Mouse (Mus musculus): ENCODE measurements around the gene Tbx4. TPM values are rescaled to one million over a fixed set of nuclear protein-coding genes. Genes with fewer than 3 reads are reported as not detected.

The Tbx4 gene
- 1 to 10 TPM; 3.0 to 4.4 TPM for total RNA-seq (2021)
- long read RNA-seq, experiment 1, partial matches to known transcripts, result 4 of 9 reads
- long read RNA-seq, experiment 1, other reads (novel, unspliced or antisense), result 2 of 9 reads
- long read RNA-seq, experiment 2, partial matches to known transcripts, result 0 of 10 reads
- long read RNA-seq, experiment 2, other reads (novel, unspliced or antisense), result 5 of 10 reads

GRCm38 (mm10) chr11:85885665-85886428 is at the start of gene Tbx4:
TSS of gene Tbx4 (plus strand) at chr11:85886422.
- DNase-seq, result peak; percentile 57

GRCm38 (mm10) chr11:85836523-85837290 is 49.5 kb upstream of the Tbx4 start:
- no peak for DNase-seq

- DNase-seq, result no peak
Measured at GRCm38 (mm10) chr11:85837291-85837647, 49.0 kb upstream of the Tbx4 start.

- no peak for DNase-seq
Measured at GRCm38 (mm10) chr11:85837648-85838423, 48.4 kb upstream of the Tbx4 start.

GRCm38 (mm10) chr11:85838424-85839257 is 47.6 kb upstream of the Tbx4 start:
- no peak for DNase-seq

GRCm38 (mm10) chr11:85839258-85840030 is 46.8 kb upstream of the Tbx4 start:
- no peak for DNase-seq

- DNase-seq, result no peak
Measured at GRCm38 (mm10) chr11:85840031-85840802, 46.0 kb upstream of the Tbx4 start.

GRCm38 (mm10) chr11:85840803-85841145 is 45.4 kb upstream of the Tbx4 start:
- no peak for DNase-seq

- no peak for DNase-seq
Measured at GRCm38 (mm10) chr11:85841211-85841681, 45.0 kb upstream of the Tbx4 start.

GRCm38 (mm10) chr11:85841980-85842379 is 44.2 kb upstream of the Tbx4 start:
- DNase-seq, result peak; percentile 80

- DNase-seq, result peak; percentile 16
Measured at GRCm38 (mm10) chr11:85842596-85843346, 43.5 kb upstream of the Tbx4 start.

- peak; percentile 84 for DNase-seq
Measured at GRCm38 (mm10) chr11:85843347-85843692, 42.9 kb upstream of the Tbx4 start.

GRCm38 (mm10) chr11:85844144-85844965 is 41.9 kb upstream of the Tbx4 start:
- peak; percentile 94 for DNase-seq

- no peak for DNase-seq
Measured at GRCm38 (mm10) chr11:85844971-85845370, 41.3 kb upstream of the Tbx4 start.

- DNase-seq, result no peak
Measured at GRCm38 (mm10) chr11:85845921-85846320, 40.3 kb upstream of the Tbx4 start.

GRCm38 (mm10) chr11:85846509-85846908 is 39.7 kb upstream of the Tbx4 start:
- DNase-seq, result no peak

GRCm38 (mm10) chr11:85849037-85849436 is 37.2 kb upstream of the Tbx4 start:
- DNase-seq, result no peak

GRCm38 (mm10) chr11:85850233-85850632 is 36.0 kb upstream of the Tbx4 start, which contains the start of gene Gm11444:
TSS of gene Gm11444 (minus strand) at chr11:85850333.
- DNase-seq, result no peak

All from gastrocnemius, postnatal 10 days (tissue).